Mouse (Mus musculus): Measurements from ENCODE around the gene Lrrc8b.

GRCm38 (mm10) chr5:105498429-105499000 is 82.9 kb downstream of the Lrrc8b start:
- TF ChIP-seq POLR2A (IDR thresholded peaks at IDR 0.05; ENCODE audit: borderline replicate concordance, extremely low read depth, insufficient read depth, insufficient read length, poor library complexity, severe bottlenecking) (no peak), CTCF (IDR thresholded peaks at IDR 0.05; ENCODE audit: borderline replicate concordance, extremely low read depth, insufficient read depth, insufficient read length) (no peak)
